Mouse (Mus musculus) kidney, adult 2 months (tissue): Measurements from ENCODE around the gene Shtn1. TPM values are rescaled to one million over a fixed set of nuclear protein-coding genes. Genes with fewer than 3 reads are reported as not detected.

ENCODE experiments used
- DNase-seq: peaks from one replicate; pipeline ENCODE4 v3.0.0; 2021
- H3K27ac ChIP-seq: fragments of 200-500 bp; 2 replicates; pipeline ENCODE4 v1.5.1; 2012; ENCODE audit warnings: low read depth, low read length, control low read depth, inconsistent platforms; ENCODE audit not compliant: insufficient read depth
- H3K27me3 ChIP-seq: fragments of 200-500 bp; replicated peaks from 2 replicates; pipeline ENCODE4 v1.6.1; 2012; ENCODE audit warnings: mild to moderate bottlenecking, moderate library complexity, low read length, inconsistent platforms; ENCODE audit not compliant: control insufficient read depth, insufficient read depth
- H3K36me3 ChIP-seq: fragments of 200-500 bp; 2 replicates; pipeline ENCODE4 v1.6.1; 2012; ENCODE audit warnings: mild to moderate bottlenecking, moderate library complexity, low read length, inconsistent platforms; ENCODE audit not compliant: control insufficient read depth, insufficient read depth
- H3K4me1 ChIP-seq: fragments of 200-500 bp; 2 replicates; pipeline ENCODE4 v1.6.1; 2011; ENCODE audit warnings: low read length; ENCODE audit not compliant: control insufficient read depth, insufficient read depth
- H3K4me3 ChIP-seq: fragments of 200-500 bp; 2 replicates; pipeline ENCODE4 v1.5.1; 2011; ENCODE audit warnings: mild to moderate bottlenecking, low read depth, low read length, control low read depth; ENCODE audit not compliant: insufficient read depth
- CTCF ChIP-seq: fragments of 200-500 bp; conservative IDR thresholded peaks from 2 replicates; pipeline ENCODE4 v1.5.1; 2011; ENCODE audit warnings: low read depth, mild to moderate bottlenecking, control low read depth, low read length, moderate library complexity, mixed read lengths; ENCODE audit not compliant: insufficient read depth, insufficient read length
- POLR2A ChIP-seq: fragments of 200-500 bp; IDR thresholded peaks from one replicate; pipeline ENCODE4 v1.6.1; 2011; ENCODE audit warnings: low read depth, low read length, control low read depth
- WGBS: fragments of 180-500 bp; shearing (Covaris S2); methylation state at CpG from one replicate; pipeline ENCODE4 v1.1.7; 2018; 5-methylcytosine and 5-hydroxymethylcytosine counted together
- polyA plus RNA-seq: library from polyadenylated mRNA; depleted of rRNA; stranded (reverse); fragments of >200 nt; gene quantifications from 2 replicates; pipeline ENCODE4 v1.2.3, GENCODE M21; 2012

The Shtn1 gene
- polyA plus RNA-seq, 1 experiment: 3.7 TPM

GRCm38 (mm10) chr19:59076131-59076530, 231 bp upstream of the Shtn1 start:
- Histone ChIP-seq H3K4me3 (no peak overlapping the region), H3K36me3 (no peaks in the 10 kb centered on the region), H3K27me3 (no peaks in the 10 kb centered on the region), H3K4me1 (no peaks in the 10 kb centered on the region), H3K27ac (no peak overlapping the region)
- TF ChIP-seq POLR2A: no peak
- 14% methylated on average over 5 of the region's 5 CpGs for WGBS
- peak; percentile 7 for DNase-seq

- Histone ChIP-seq H3K27ac (no peak overlapping the region), H3K4me3 (peak overlapping the region; percentile 91), H3K36me3 (no peaks in the 10 kb centered on the region), H3K4me1 (no peaks in the 10 kb centered on the region), H3K27me3 (no peaks in the 10 kb centered on the region)
- peak; percentile 31 for DNase-seq
- WGBS: 4% methylated on average over 46 of the region's 46 CpGs
- TF ChIP-seq POLR2A: no peak
- no peak for TF ChIP-seq CTCF
Observed at GRCm38 (mm10) chr19:59074841-59075471, 944 bp downstream of the Shtn1 start.

- Histone ChIP-seq H3K36me3 (no peaks in the 10 kb centered on the region), H3K4me3 (no peak overlapping the region), H3K27me3 (no peaks in the 10 kb centered on the region), H3K27ac (no peak overlapping the region), H3K4me1 (no peaks in the 10 kb centered on the region)
- TF ChIP-seq POLR2A (no peak), CTCF (no peak)
- WGBS: 74% methylated on average over 3 of the region's 3 CpGs
- DNase-seq: no peak
Observed at GRCm38 (mm10) chr19:59074381-59074780, 1.5 kb downstream of the Shtn1 start.

- H3K4me3 ChIP-seq: no peak overlapping the region
- no peaks in the 10 kb centered on the region for H3K4me1 ChIP-seq
- no peaks in the 10 kb centered on the region for H3K36me3 ChIP-seq
- DNase-seq: no peak
- TF ChIP-seq CTCF: no peak
- TF ChIP-seq POLR2A: no peak
- no peak overlapping the region for H3K27ac ChIP-seq
- H3K27me3 ChIP-seq: no peaks in the 10 kb centered on the region
- 85% methylated on average over 6 of the region's 6 CpGs for WGBS
Observed at GRCm38 (mm10) chr19:59073006-59073405, 2.9 kb downstream of the Shtn1 start.

- 97% methylated on average over 2 of the region's 2 CpGs for WGBS
- Histone ChIP-seq H3K27me3 (no peaks in the 10 kb centered on the region), H3K4me1 (no peaks in the 10 kb centered on the region), H3K27ac (no peak overlapping the region), H3K4me3 (no peak overlapping the region), H3K36me3 (no peaks in the 10 kb centered on the region)
- no peak for DNase-seq
- no peak for TF ChIP-seq POLR2A
Observed at GRCm38 (mm10) chr19:59071979-59072378, 3.9 kb downstream of the Shtn1 start.

- Histone ChIP-seq H3K27me3 (no peaks in the 10 kb centered on the region), H3K27ac (no peak overlapping the region), H3K36me3 (no peaks in the 10 kb centered on the region), H3K4me1 (no peaks in the 10 kb centered on the region), H3K4me3 (no peak overlapping the region)
- TF ChIP-seq CTCF: no peak
- no peak for TF ChIP-seq POLR2A
- DNase-seq: no peak
- 92% methylated on average over 4 of the region's 4 CpGs for WGBS
Observed at GRCm38 (mm10) chr19:59071396-59071795, 4.5 kb downstream of the Shtn1 start.

- no peak for DNase-seq
- no peak overlapping the region for H3K27ac ChIP-seq
- no peaks in the 10 kb centered on the region for H3K27me3 ChIP-seq
- WGBS: 89% methylated on average over 1 of the region's 1 CpGs
- H3K36me3 ChIP-seq: no peaks in the 10 kb centered on the region
- 0 out of 2 replicates have a peak, but pooled peaks cover 3% of the 10 kb centered on the region for H3K4me1 ChIP-seq
- no peak overlapping the region for H3K4me3 ChIP-seq
- TF ChIP-seq CTCF (no peak), POLR2A (no peak)
Observed at GRCm38 (mm10) chr19:59067652-59068051, 8.2 kb downstream of the Shtn1 start.
